Mouse (Mus musculus) thymus, adult 2 months (tissue): ENCODE data around the gene Guca2b.

Experiments
- CTCF ChIP-seq: fragments of 200-500 bp; IDR thresholded peaks from 2 replicates; pipeline ENCODE4 v1.5.1; 2012; ENCODE audit warnings: mild to moderate bottlenecking, control low read depth, low read length, moderate library complexity, borderline replicate concordance; ENCODE audit not compliant: control insufficient read depth, poor library complexity, insufficient read depth; ENCODE audit errors: extremely low read depth
- POLR2A ChIP-seq: fragments of 200-500 bp; IDR thresholded peaks from 2 replicates; pipeline ENCODE4 v1.6.1; 2012; ENCODE audit warnings: mild to moderate bottlenecking, low read length, control low read depth, moderate library complexity; ENCODE audit not compliant: control insufficient read depth, poor library complexity, insufficient read depth; ENCODE audit errors: extremely low read depth

- no peak for TF ChIP-seq CTCF
- no peak for TF ChIP-seq POLR2A
Measured at GRCm38 (mm10) chr4:119637176-119637845, 21.4 kb downstream of the Guca2b start, which contains the start of gene Guca2a.
